Mouse (Mus musculus) CH12.LX (cell line): Measurements from ENCODE around the gene Cabp1. TPM values are rescaled to one million over a fixed set of nuclear protein-coding genes. Genes with fewer than 3 reads are reported as not detected.

Source experiments
- DNase-seq: peaks from one replicate; pipeline ENCODE4 v3.0.0-alpha.2; 2013; ENCODE audit errors: extremely low read depth
- H3K27ac ChIP-seq: 2 replicates; pipeline ENCODE4 v1.5.1; 2012; ENCODE audit warnings: low read depth, mild to moderate bottlenecking, control low read depth, moderate library complexity; ENCODE audit not compliant: insufficient read depth
- H3K27me3 ChIP-seq: replicated peaks from 2 replicates; pipeline ENCODE3; 2012; ENCODE audit warnings: inconsistent platforms
- H3K36me3 ChIP-seq, 2 experiments: replicated peaks in 1 of 2; 2 replicates each; pipeline versions ENCODE3 to v1.6.1; 2012; ENCODE audit warnings: inconsistent platforms in 1 of 2, low read length in 1 of 2, mild to moderate bottlenecking in 1 of 2, mixed read lengths in 1 of 2, moderate library complexity in 1 of 2; ENCODE audit not compliant: control insufficient read depth in 1 of 2, insufficient read depth in 1 of 2
- H3K4me1 ChIP-seq, 2 experiments: 2 replicates each; pipeline ENCODE4 v1.6.1; 2012; ENCODE audit warnings: inconsistent platforms in 1 of 2, moderate library complexity in 1 of 2; ENCODE audit not compliant: insufficient read depth in 2 of 2, control insufficient read depth in 1 of 2
- H3K4me2 ChIP-seq: 2 replicates; pipeline ENCODE4 v1.6.1; 2012; ENCODE audit warnings: low read depth, mild to moderate bottlenecking, control low read depth; ENCODE audit not compliant: poor library complexity, insufficient read depth, severe bottlenecking
- H3K4me3 ChIP-seq, 3 experiments: fragments of 150-350 bp in 1 of 3; sonication (generic) in 1 of 3; replicated peaks in 1 of 3; 2 replicates each; pipeline versions ENCODE3 to v1.5.1; 2011 to 2012; ENCODE audit warnings: low read depth in 2 of 3, low read length in 2 of 3, mild to moderate bottlenecking in 2 of 3, moderate library complexity in 2 of 3, control low read depth in 1 of 3, improper control_type of control experiment in 1 of 3, inconsistent platforms in 1 of 3, mixed read lengths in 1 of 3; ENCODE audit not compliant: poor library complexity in 1 of 3
- H3K79me2 ChIP-seq: replicated peaks from 2 replicates; pipeline ENCODE4 v1.6.1; 2012; ENCODE audit warnings: mild to moderate bottlenecking, moderate library complexity; ENCODE audit not compliant: control insufficient read depth, poor library complexity, insufficient read depth, severe bottlenecking; ENCODE audit errors: extremely low read depth
- H3K9ac ChIP-seq: 2 replicates; pipeline ENCODE4 v1.6.1; 2012; ENCODE audit warnings: low read depth, mild to moderate bottlenecking, control low read depth, moderate library complexity; ENCODE audit not compliant: insufficient read depth
- H3K9me3 ChIP-seq: replicated peaks from 2 replicates; pipeline ENCODE3; 2012; ENCODE audit warnings: low read length, inconsistent platforms, mixed read lengths
- BHLHE40 ChIP-seq: IDR thresholded peaks from 2 replicates; pipeline ENCODE4 v1.6.1; 2011; ENCODE audit warnings: mild to moderate bottlenecking, low read depth, low read length, improper control_type of control experiment
- CHD1 ChIP-seq: IDR thresholded peaks from 2 replicates; pipeline ENCODE4 v1.6.1; 2012; ENCODE audit warnings: low read depth, low read length, improper control_type of control experiment, inconsistent platforms
- CHD2 ChIP-seq: IDR thresholded peaks from 2 replicates; pipeline ENCODE4 v1.6.1; 2011; ENCODE audit warnings: low read length, improper control_type of control experiment
- EP300 ChIP-seq: IDR thresholded peaks from 2 replicates; pipeline ENCODE4 v1.6.1; 2011; ENCODE audit warnings: low read length, improper control_type of control experiment
- ETS1 ChIP-seq: conservative IDR thresholded peaks from 2 replicates; pipeline ENCODE4 v1.6.1; 2012; ENCODE audit warnings: low read depth, mild to moderate bottlenecking, inconsistent platforms, low read length, improper control_type of control experiment, moderate library complexity
- GABPA ChIP-seq: IDR thresholded peaks from 2 replicates; pipeline ENCODE4 v1.6.1; 2012; ENCODE audit warnings: low read depth, low read length, improper control_type of control experiment, inconsistent platforms; ENCODE audit not compliant: insufficient replicate concordance
- HCFC1 ChIP-seq: IDR thresholded peaks from 2 replicates; pipeline ENCODE4 v1.6.1; 2012; ENCODE audit warnings: low read depth, mild to moderate bottlenecking, inconsistent platforms, low read length, improper control_type of control experiment
- IRF4 ChIP-seq: IDR thresholded peaks from 2 replicates; pipeline ENCODE4 v1.6.1; 2014; ENCODE audit warnings: low read depth, mild to moderate bottlenecking, inconsistent platforms, low read length, improper control_type of control experiment
- JUND ChIP-seq: conservative IDR thresholded peaks from 2 replicates; pipeline ENCODE4 v1.6.1; 2011; ENCODE audit warnings: low read depth, low read length, improper control_type of control experiment
- MAFK ChIP-seq: IDR thresholded peaks from 2 replicates; pipeline ENCODE4 v1.6.1; 2011; ENCODE audit warnings: low read length, improper control_type of control experiment; ENCODE audit not compliant: insufficient replicate concordance
- MAZ ChIP-seq: IDR thresholded peaks from 2 replicates; pipeline ENCODE4 v1.6.1; 2012; ENCODE audit warnings: low read depth, mild to moderate bottlenecking, inconsistent platforms, low read length, improper control_type of control experiment, moderate library complexity
- MEF2A ChIP-seq: IDR thresholded peaks from 2 replicates; pipeline ENCODE4 v1.6.1; 2014; ENCODE audit warnings: low read depth, mild to moderate bottlenecking, inconsistent platforms, low read length, improper control_type of control experiment, borderline replicate concordance
- MXI1 ChIP-seq: IDR thresholded peaks from 2 replicates; pipeline ENCODE4 v1.6.1; 2011; ENCODE audit warnings: mild to moderate bottlenecking, low read depth, low read length, improper control_type of control experiment
- MYC ChIP-seq: IDR thresholded peaks from 2 replicates; pipeline ENCODE4 v1.6.1; 2011; ENCODE audit warnings: low read depth, mild to moderate bottlenecking, improper control_type of control experiment, low read length
- NELFE ChIP-seq: IDR thresholded peaks from 2 replicates; pipeline ENCODE4 v1.6.1; 2011; ENCODE audit warnings: low read depth, low read length, improper control_type of control experiment
- POLR2A ChIP-seq: IDR thresholded peaks from 2 replicates; pipeline ENCODE4 v1.6.1; 2011; ENCODE audit warnings: low read depth, mild to moderate bottlenecking, improper control_type of control experiment, low read length
- POLR2AphosphoS2 ChIP-seq: IDR thresholded peaks from 2 replicates; pipeline ENCODE4 v1.6.1; 2011; ENCODE audit warnings: low read depth, low read length, improper control_type of control experiment
- RAD21 ChIP-seq: IDR thresholded peaks from 2 replicates; pipeline ENCODE4 v1.6.1; 2011; ENCODE audit warnings: low read depth, mild to moderate bottlenecking, low read length, improper control_type of control experiment, moderate library complexity
- RCOR1 ChIP-seq: conservative IDR thresholded peaks from 2 replicates; pipeline ENCODE4 v1.6.1; 2012; ENCODE audit warnings: low read depth, mild to moderate bottlenecking, inconsistent platforms, low read length, improper control_type of control experiment
- SIN3A ChIP-seq: IDR thresholded peaks from 2 replicates; pipeline ENCODE4 v1.6.1; 2012; ENCODE audit warnings: low read length, improper control_type of control experiment, inconsistent platforms
- TBP ChIP-seq: conservative IDR thresholded peaks from 2 replicates; pipeline ENCODE4 v1.6.1; 2011; ENCODE audit warnings: low read depth, low read length, improper control_type of control experiment
- TCF12 ChIP-seq: IDR thresholded peaks from 2 replicates; pipeline ENCODE4 v1.6.1; 2014; ENCODE audit warnings: low read depth, mild to moderate bottlenecking, inconsistent platforms, low read length, improper control_type of control experiment
- USF1 ChIP-seq: IDR thresholded peaks from 2 replicates; pipeline ENCODE4 v1.6.1; 2014; ENCODE audit warnings: low read depth, mild to moderate bottlenecking, inconsistent platforms, low read length, improper control_type of control experiment
- USF2 ChIP-seq: conservative IDR thresholded peaks from 2 replicates; pipeline ENCODE4 v1.6.1; 2011; ENCODE audit warnings: low read depth, low read length, improper control_type of control experiment
- ZKSCAN1 ChIP-seq: IDR thresholded peaks from 2 replicates; pipeline ENCODE4 v1.6.1; 2012; ENCODE audit warnings: low read depth, inconsistent platforms, low read length, improper control_type of control experiment, borderline replicate concordance
- ZMIZ1 ChIP-seq: IDR thresholded peaks from 2 replicates; pipeline ENCODE4 v1.6.1; 2012; ENCODE audit warnings: low read depth, mild to moderate bottlenecking, inconsistent platforms, low read length, improper control_type of control experiment
- ZNF384 ChIP-seq: IDR thresholded peaks from 2 replicates; pipeline ENCODE4 v1.6.1; 2012; ENCODE audit warnings: low read depth, low read length, improper control_type of control experiment, inconsistent platforms
- dilution Hi-C: fragments of 300-500 bp; cut with MboI; formaldehyde crosslinking; loops from 2 replicates; pipeline ENCODE4 v1.14.3; 2020; ENCODE audit warnings: low sequenced_read_pairs; ENCODE audit not compliant: extremely low pct_unique_long_range_greater_than_20kb, extremely low pct_ligation_motif_present
- in situ Hi-C: fragments of 300-500 bp; cut with MboI; formaldehyde crosslinking; loops from 3 replicates; pipeline ENCODE4 v1.14.3; 2019; ENCODE audit warnings: low sequenced_read_pairs, low pct_ligation_motif_present, low pct_unique_long_range_greater_than_20kb, mixed read lengths
- polyA plus RNA-seq: library from polyadenylated mRNA; unstranded; fragments of >175 nt; gene quantifications from 2 replicates; pipeline ENCODE4 v1.2.1, GENCODE M21; 2012; ENCODE audit warnings: low read depth; ENCODE audit not compliant: insufficient read length
- total RNA-seq, 2 experiments: library from RNA; depleted of rRNA; stranded (reverse); fragments of 300-350 nt in 1 of 2; fragments of >200 nt in 1 of 2; gene quantifications; 2 replicates each; pipeline ENCODE4 v1.2.3; 2012 to 2014

The Cabp1 gene
- total and polyA plus RNA-seq, 3 experiments, result 0.59 to 1.8 (median 1.7) TPM

- Histone ChIP-seq H3K79me2 (peaks cover 19% of the 10 kb centered on the region; the same call in 1 of the 2 replicates), H3K9me3 (peaks cover 3% of the 10 kb centered on the region)
- no peak for DNase-seq
- TF ChIP-seq MEF2A (peak; percentile 21; the same call in 1 of the 2 replicates), MAZ (no peak), ZNF384 (no peak), ZKSCAN1 (no peak), MAFK (0 out of 2 replicates have a peak, but pooled peaks have one; percentile 43), POLR2A (no peak), SIN3A (peak; percentile 81; the same call in 1 of the 2 replicates), TCF12 (peak; percentile 35; the same call in 1 of the 2 replicates), USF2 (no peak), USF1 (no peak), NELFE (no peak), HCFC1 (no peak; the same call in 1 of the 2 replicates), ZMIZ1 (no peak), RCOR1 (0 out of 2 replicates have a peak, but pooled peaks have one; percentile 24), POLR2AphosphoS2 (no peak), IRF4 (peak; percentile 92), CHD2 (peak; percentile 48; the same call in 1 of the 2 replicates), MYC (peak; percentile 69), RAD21 (no peak), TBP (no peak), JUND (peak; percentile 56; the same call in 1 of the 2 replicates), BHLHE40 (peak; percentile 48), EP300 (peak; percentile 85), GABPA (no peak), CHD1 (no peak), MXI1 (peak; percentile 79), ETS1 (peak; percentile 42; the same call in 1 of the 2 replicates)
- TF ChIP-seq, all 38 proteins: peak for 13
- H3K4me2 ChIP-seq, result peak overlapping the region; percentile 86
- H3K4me3 ChIP-seq, result peak overlapping the region; percentile 78 to 90 (median 83)
- H3K36me3 ChIP-seq, result peaks cover 12 to 26% of the 10 kb centered on the region in 2 experiments
- H3K4me1 ChIP-seq, result peaks cover 5 to 33% of the 10 kb centered on the region in 2 experiments
- dilution Hi-C loops (no loop called here), in situ Hi-C loops (no loop called here)
- peak overlapping the region; percentile 79; the same call in 1 of the 2 replicates for H3K27ac ChIP-seq
- H3K9ac ChIP-seq, result peak overlapping the region; percentile 83
- peaks cover 8% of the 10 kb centered on the region for H3K27me3 ChIP-seq
Observed at GRCm38 (mm10) chr5:115133358-115134066, 60.7 kb downstream of the Cabp1 start.
